Comparison of ENCODE assay signal across 11 mouse cellular contexts in the genomic region with DNA sequence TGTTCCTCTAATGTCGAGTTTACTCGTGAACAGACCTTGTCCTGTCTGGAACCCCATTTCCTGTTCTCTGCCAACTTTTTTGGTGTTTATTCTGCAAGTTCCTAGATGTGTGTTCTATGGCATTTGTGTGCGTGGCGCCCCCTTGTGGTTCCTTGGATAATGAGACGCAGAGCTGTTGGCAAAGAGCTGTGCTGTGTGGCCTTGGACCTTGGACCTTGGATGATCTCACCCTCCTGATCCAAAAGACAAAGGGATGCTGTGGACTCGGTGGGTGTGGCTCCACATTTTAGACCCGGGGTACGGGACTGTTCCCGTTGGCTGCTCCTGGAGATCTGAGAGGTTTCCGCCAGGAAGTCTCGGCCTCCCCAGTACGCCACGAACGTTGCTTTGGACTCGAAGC. TPM values are rescaled to one million over a fixed set of nuclear protein-coding genes. Genes with fewer than 3 reads are reported as not detected.
DNase-seq lines count a peak whose midpoint lies in the region; TF ChIP-seq lines count a peak whose summit lies in the region.
"Had no signal": no experiment of that assay in that cellular context is flagged by ENCODE, and none has a peak within 500 bp of the region (broad histone marks: within the 10 kb centered on the region; RNA-seq: fewer than 3 reads in every experiment).

TSS of gene Defb36 (plus strand) at position 271 of the 400 bp plus-strand sequence.

- no peaks in the 10 kb centered on the region for H3K4me1 ChIP-seq in ES-Bruce4 (ENCODE audit: control insufficient read depth, insufficient read depth, low read length)
- no peaks in the 10 kb centered on the region for H3K4me1 ChIP-seq in cortical plate, adult 2 months (ENCODE audit: control insufficient read depth, insufficient read depth, low read length)
- H3K4me1 ChIP-seq: liver, embryonic 13.5 days had no signal

- no peak for TF ChIP-seq EP300 in ES-Bruce4 (IDR thresholded peaks at IDR 0.05; ENCODE audit: insufficient read depth, low read depth, low read length)

- DNase-seq in cerebellum, adult 18-20 months = peak; percentile 11 to 21
- DNase-seq in cerebellum, postnatal 4 days (ENCODE audit: low spot score in 2 of 2) = no peak
- peak; percentile 48 for DNase-seq in layer of hippocampus, adult 11-12 months (ENCODE audit: low spot score)
- DNase-seq in layer of hippocampus, adult 9-11 months = no peak
- DNase-seq in retina, postnatal 1 day = peak; percentile 55
- no peak for DNase-seq in spleen, postnatal 14 days (ENCODE audit: low spot score in 2 of 2)
- DNase-seq: liver, embryonic 13.5 days had no signal

- no peaks in the 10 kb centered on the region for H3K27me3 ChIP-seq in ES-Bruce4 (ENCODE audit: control insufficient read depth, insufficient read depth, low read length, poor library complexity, severe bottlenecking)
- H3K27me3 ChIP-seq: liver, embryonic 13.5 days had no signal

- H3K9ac ChIP-seq in ES-Bruce4 (ENCODE audit: low read depth, poor library complexity, severe bottlenecking) = no peak within 1 kb of the TSS
- H3K9ac ChIP-seq: liver, embryonic 13.5 days had no signal

- peak; percentile 63 for TF ChIP-seq CTCF in ES-Bruce4 (IDR thresholded peaks at IDR 0.05; ENCODE audit: low read depth, low read length)
- peak; percentile 55 for TF ChIP-seq CTCF in cortical plate, adult 2 months (IDR thresholded peaks at IDR 0.05; ENCODE audit: extremely low read depth, insufficient read depth, low read length)

- H3K4me3 ChIP-seq in ES-Bruce4 (ENCODE audit: low read depth, low read length) = no peak within 1 kb of the TSS
- H3K4me3 ChIP-seq in cortical plate, adult 2 months (ENCODE audit: insufficient read depth, low read length) = no peak within 1 kb of the TSS
- H3K4me3 ChIP-seq: liver, embryonic 13.5 days had no signal

- no peaks in the 10 kb centered on the region for H3K9me3 ChIP-seq in ES-Bruce4 (replicated peaks; ENCODE audit: control insufficient read depth, insufficient read depth, low read length, poor library complexity, severe bottlenecking)
- H3K9me3 ChIP-seq: liver, embryonic 13.5 days had no signal

- no peaks in the 10 kb centered on the region for H3K36me3 ChIP-seq in ES-Bruce4 (ENCODE audit: control insufficient read depth, insufficient read depth, low read length, poor library complexity, severe bottlenecking)
- H3K36me3 ChIP-seq: liver, embryonic 13.5 days had no signal

- TF ChIP-seq POLR2A in ES-Bruce4 (IDR thresholded peaks at IDR 0.05; ENCODE audit: insufficient read depth, low read length) = no peak
- no peak for TF ChIP-seq POLR2A in cortical plate, adult 2 months (IDR thresholded peaks at IDR 0.05; ENCODE audit: extremely low read depth, insufficient read depth, low read length)

- no peak within 1 kb of the TSS for H3K27ac ChIP-seq in ES-Bruce4 (ENCODE audit: insufficient read depth, low read length)
- H3K27ac ChIP-seq in cortical plate, adult 2 months (ENCODE audit: insufficient read depth, low read length) = no peak within 1 kb of the TSS
- H3K27ac ChIP-seq: liver, embryonic 13.5 days had no signal

RNA-seq across cellular contexts. Expression of gene Defb36, which starts in this region (rescaled TPM):
- not detected in 2 replicates for polyA plus RNA-seq in ES-Bruce4 (2011; ENCODE audit: insufficient read depth, insufficient read length, low read depth, missing spikeins)
- not detected in 2 replicates for polyA plus RNA-seq in cortical plate, adult 2 months (2012; rRNA removed)
- polyA plus RNA-seq: C2C12; liver, embryonic 13.5 days; spleen, adult 2 months had no signal

Comparison
In these comparisons a context has a peak if more than half of its experiments do, and no peak if none do; other contexts are left out.
1. DNase-seq: peak in cerebellum, adult 18-20 months (2 of 2), layer of hippocampus, adult 11-12 months (single experiment) and retina, postnatal 1 day (single experiment); none in cerebellum, postnatal 4 days (0 of 2), layer of hippocampus, adult 9-11 months (single experiment) and spleen, postnatal 14 days (0 of 2).